Mouse (Mus musculus): ENCODE measurements around the gene Gdf1. TPM values are rescaled to one million over a fixed set of nuclear protein-coding genes. Genes with fewer than 3 reads are reported as not detected.

The Gdf1 gene
- polyA plus RNA-seq, 1 experiment = not detected

DNA sequence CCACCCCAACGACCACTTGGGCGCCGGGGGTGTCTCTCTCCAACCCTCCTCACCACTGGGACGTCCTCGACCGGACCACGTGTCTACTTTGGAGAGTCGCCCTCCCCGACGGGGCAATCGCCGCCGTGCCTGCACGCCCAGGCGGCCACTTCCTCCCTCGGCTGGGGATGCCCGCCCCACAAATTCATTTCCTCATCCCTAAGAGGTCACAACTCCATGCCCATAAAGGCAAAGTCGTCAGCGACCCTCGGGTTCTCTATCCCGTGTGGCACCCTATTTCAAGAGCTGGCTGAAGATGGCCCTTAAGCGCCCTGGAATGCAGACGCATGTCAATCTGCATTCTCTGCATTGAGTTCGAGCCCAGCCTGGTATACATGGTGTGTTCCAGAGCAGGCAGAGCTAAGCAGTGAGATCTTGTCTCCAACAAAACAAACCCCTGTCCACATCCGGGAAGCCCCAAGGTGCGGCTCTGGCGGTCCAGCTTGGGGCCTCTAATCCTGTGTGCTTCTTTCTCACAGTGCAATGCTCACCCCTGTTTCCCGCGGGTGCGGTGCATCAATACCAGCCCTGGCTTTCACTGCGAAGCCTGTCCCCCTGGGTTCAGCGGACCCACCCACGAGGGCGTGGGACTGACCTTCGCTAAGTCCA, 45.7 kb downstream of the Gdf1 start:
- no peak for DNase-seq
- Histone ChIP-seq H3K27me3 (replicated peaks; ENCODE audit: control insufficient read depth, insufficient read depth, low read length) (peaks cover 7% of the 10 kb centered on the region), H3K4me3 (ENCODE audit: insufficient read depth, low read depth, low read length) (no peak overlapping the region), H3K4me1 (ENCODE audit: control insufficient read depth, insufficient read depth, low read length) (peaks cover 13% of the 10 kb centered on the region), H3K36me3 (ENCODE audit: control insufficient read depth, insufficient read depth, low read length) (no peaks in the 10 kb centered on the region), H3K27ac (ENCODE audit: insufficient read depth, low read depth, low read length) (no peak overlapping the region)
- TF ChIP-seq POLR2A (IDR thresholded peaks at IDR 0.05; ENCODE audit: low read depth, low read length) (no peak), CTCF (conservative IDR thresholded peaks at IDR 0.05; ENCODE audit: insufficient read depth, insufficient read length, low read depth, low read length) (no peak)
- WGBS = 5% methylated on average over 35 of the region's 35 CpGs

GRCm38 (mm10) chr8:70376275-70376741, 46.7 kb downstream of the Gdf1 start:
- WGBS = 4% methylated on average over 37 of the region's 37 CpGs
- no peak for DNase-seq
- no peak overlapping the region for H3K27ac ChIP-seq (ENCODE audit: insufficient read depth, low read depth, low read length)
- no peaks in the 10 kb centered on the region for H3K36me3 ChIP-seq (ENCODE audit: control insufficient read depth, insufficient read depth, low read length)
- H3K4me3 ChIP-seq (ENCODE audit: insufficient read depth, low read depth, low read length) = no peak overlapping the region
- peaks cover 13% of the 10 kb centered on the region for H3K4me1 ChIP-seq (ENCODE audit: control insufficient read depth, insufficient read depth, low read length)
- no peak for TF ChIP-seq CTCF (conservative IDR thresholded peaks at IDR 0.05; ENCODE audit: insufficient read depth, insufficient read length, low read depth, low read length)
- no peak for TF ChIP-seq POLR2A (IDR thresholded peaks at IDR 0.05; ENCODE audit: low read depth, low read length)
- peaks cover 7% of the 10 kb centered on the region for H3K27me3 ChIP-seq (replicated peaks; ENCODE audit: control insufficient read depth, insufficient read depth, low read length)

DNA sequence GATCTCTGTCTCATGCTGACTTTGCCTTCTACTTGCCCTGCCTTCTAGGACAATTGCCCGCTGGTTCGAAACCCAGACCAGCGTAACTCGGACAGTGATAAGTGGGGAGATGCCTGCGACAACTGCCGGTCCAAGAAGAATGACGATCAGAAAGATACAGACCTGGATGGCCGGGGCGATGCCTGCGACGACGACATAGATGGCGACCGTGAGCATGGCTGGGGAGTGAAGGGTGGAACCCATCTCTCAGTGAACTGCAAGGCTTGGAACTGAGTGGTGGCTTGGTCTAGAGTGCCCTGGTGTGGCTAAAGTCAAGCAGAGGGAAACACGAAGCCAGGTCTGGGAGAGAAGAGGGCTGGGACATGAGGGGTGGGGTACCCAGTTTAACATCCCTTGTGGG, 47.4 kb downstream of the Gdf1 start:
- no peak for DNase-seq
- Histone ChIP-seq H3K27me3 (replicated peaks; ENCODE audit: control insufficient read depth, insufficient read depth, low read length) (peaks cover 7% of the 10 kb centered on the region), H3K4me3 (ENCODE audit: insufficient read depth, low read depth, low read length) (no peak overlapping the region), H3K36me3 (ENCODE audit: control insufficient read depth, insufficient read depth, low read length) (no peaks in the 10 kb centered on the region), H3K27ac (ENCODE audit: insufficient read depth, low read depth, low read length) (no peak overlapping the region), H3K4me1 (ENCODE audit: control insufficient read depth, insufficient read depth, low read length) (peaks cover 9% of the 10 kb centered on the region)
- WGBS = 16% methylated on average over 15 of the region's 15 CpGs
- TF ChIP-seq POLR2A (IDR thresholded peaks at IDR 0.05; ENCODE audit: low read depth, low read length) (no peak), CTCF (conservative IDR thresholded peaks at IDR 0.05; ENCODE audit: insufficient read depth, insufficient read length, low read depth, low read length) (no peak)

GRCm38 (mm10) chr8:70380069-70380468, 50.5 kb downstream of the Gdf1 start:
- 81% methylated on average over 12 of the region's 12 CpGs for WGBS
- Histone ChIP-seq H3K4me1 (ENCODE audit: control insufficient read depth, insufficient read depth, low read length) (no peaks in the 10 kb centered on the region), H3K4me3 (ENCODE audit: insufficient read depth, low read depth, low read length) (no peak overlapping the region), H3K36me3 (ENCODE audit: control insufficient read depth, insufficient read depth, low read length) (no peaks in the 10 kb centered on the region), H3K27ac (ENCODE audit: insufficient read depth, low read depth, low read length) (no peak overlapping the region), H3K27me3 (replicated peaks; ENCODE audit: control insufficient read depth, insufficient read depth, low read length) (peaks cover 1% of the 10 kb centered on the region; the same call in 1 of the 2 replicates)
- no peak for DNase-seq
- no peak for TF ChIP-seq CTCF (conservative IDR thresholded peaks at IDR 0.05; ENCODE audit: insufficient read depth, insufficient read length, low read depth, low read length)
- TF ChIP-seq POLR2A (IDR thresholded peaks at IDR 0.05; ENCODE audit: low read depth, low read length) = no peak

Other genes starting within 250 kb of the Gdf1 start
- gene Hapln4, start 246.4 kb upstream of the Gdf1 start, polyA plus RNA-seq (2012; rRNA removed) = 0.05 and 0.08 TPM in 2 replicates
- 0.04 and 0.06 TPM in 2 replicates for gene Ncan, start 208.9 kb upstream of the Gdf1 start, polyA plus RNA-seq (2012; rRNA removed)
- gene Nr2c2ap, start 198.5 kb upstream of the Gdf1 start, polyA plus RNA-seq (2012; rRNA removed) = 13.8 and 14.8 TPM in 2 replicates
- gene Rfxank, start 190.7 kb upstream of the Gdf1 start, polyA plus RNA-seq (2012; rRNA removed) = 29.9 and 31.9 TPM in 2 replicates
- gene Borcs8, start 190.3 kb upstream of the Gdf1 start, polyA plus RNA-seq (2012; rRNA removed) = 107 and 111 TPM in 2 replicates
- gene Mef2b, start 190.1 kb upstream of the Gdf1 start, polyA plus RNA-seq (2012; rRNA removed) = 0.10 and 0.16 TPM in 2 replicates
- 85.2 and 115 TPM in 2 replicates for gene Tmem161a, start 157.5 kb upstream of the Gdf1 start, polyA plus RNA-seq (2012; rRNA removed)
- gene Slc25a42, start 117.5 kb upstream of the Gdf1 start, polyA plus RNA-seq (2012; rRNA removed) = 129 and 132 TPM in 2 replicates
- gene Sugp2, start 95.6 kb upstream of the Gdf1 start, polyA plus RNA-seq (2012; rRNA removed) = 18.9 and 20.2 TPM in 2 replicates
- 14.2 and 14.4 TPM in 2 replicates for gene Armc6, start 95.4 kb upstream of the Gdf1 start, polyA plus RNA-seq (2012; rRNA removed)
- gene Homer3, start 47.0 kb upstream of the Gdf1 start, polyA plus RNA-seq (2012; rRNA removed) = 22.4 and 23.7 TPM in 2 replicates
- gene Ddx49, start 27.3 kb upstream of the Gdf1 start, polyA plus RNA-seq (2012; rRNA removed) = 38.8 and 42.0 TPM in 2 replicates
- gene Cope, start 27.3 kb upstream of the Gdf1 start, polyA plus RNA-seq (2012; rRNA removed) = 277 and 300 TPM in 2 replicates
- gene Cers1, start 14.0 kb upstream of the Gdf1 start, polyA plus RNA-seq (2012; rRNA removed) = 0.58 and 0.66 TPM in 2 replicates
- gene Upf1, start 23.5 kb downstream of the Gdf1 start, polyA plus RNA-seq (2012; rRNA removed) = 25.8 and 27.4 TPM in 2 replicates
- gene Comp, start 43.7 kb downstream of the Gdf1 start, polyA plus RNA-seq (2012; rRNA removed) = 1.6 and 2.8 TPM in 2 replicates
- 16.8 and 18.1 TPM in 2 replicates for gene Crtc1, start 109.8 kb downstream of the Gdf1 start, polyA plus RNA-seq (2012; rRNA removed)
- 20.2 and 29.7 TPM in 2 replicates for gene Klhl26, start 147.2 kb downstream of the Gdf1 start, polyA plus RNA-seq (2012; rRNA removed)
- gene Tmem59l, start 157.5 kb downstream of the Gdf1 start, polyA plus RNA-seq (2012; rRNA removed) = 0.20 and 0.44 TPM in 2 replicates
- gene Crlf1, start 163.3 kb downstream of the Gdf1 start, polyA plus RNA-seq (2012; rRNA removed) = 2.6 TPM in 2 replicates
- 161 and 177 TPM in 2 replicates for gene Rex1bd, start 176.9 kb downstream of the Gdf1 start, polyA plus RNA-seq (2012; rRNA removed)
- 620 and 835 TPM in 2 replicates for gene Uba52, start 181.0 kb downstream of the Gdf1 start, polyA plus RNA-seq (2012; rRNA removed)
- gene Fkbp8, start 197.9 kb downstream of the Gdf1 start, polyA plus RNA-seq (2012; rRNA removed) = 320 and 410 TPM in 2 replicates
- gene Kxd1, start 198.1 kb downstream of the Gdf1 start, polyA plus RNA-seq (2012; rRNA removed) = 151 TPM in 2 replicates
- 16.4 and 18.1 TPM in 2 replicates for gene Ell, start 209.6 kb downstream of the Gdf1 start, polyA plus RNA-seq (2012; rRNA removed)